Comparison of ENCODE assay signal across 23 mouse cellular contexts in genomic region chr9:11279409-11280127, GRCm38 (mm10).
DNase-seq lines count a peak whose midpoint lies in the region; ATAC-seq and TF ChIP-seq lines count a peak whose summit lies in the region.
"Had no signal": no experiment of that assay in that cellular context is flagged by ENCODE, and none has a peak within 500 bp of the region (broad histone marks: within the 10 kb centered on the region; RNA-seq: fewer than 3 reads in every experiment).

No protein-coding gene starts in this region.

- no peak overlapping the region for H3K4me2 ChIP-seq in midbrain, embryonic 14.5 days (ENCODE audit: low read length)
- no peak overlapping the region for H3K4me2 ChIP-seq in midbrain, postnatal 0 days (ENCODE audit: low read depth, low read length, poor library complexity, severe bottlenecking)
- H3K4me2 ChIP-seq in forebrain, embryonic 15.5 days (replicated peaks), result no peak overlapping the region
- H3K4me2 ChIP-seq: heart, embryonic 13.5 days; hindbrain, embryonic 13.5 days; intestine, embryonic 15.5 days had no signal

- peak; percentile 7 for DNase-seq in midbrain, embryonic 14.5 days
- no peak for DNase-seq in midbrain, postnatal 0 days (ENCODE audit: low spot score)
- peak; percentile 68 for DNase-seq in brain, embryonic 14.5 days (ENCODE audit: low read depth)
- DNase-seq in frontal cortex, postnatal 25 days (ENCODE audit: low spot score in 2 of 2), result no peak
- DNase-seq in neural tube, embryonic 10.5 days (ENCODE audit: extremely low spot score, low spot score), result no peak
- DNase-seq: adrenal gland, adult 2 months; adrenal gland, postnatal 14 days; cerebellum, adult 18-20 months; cerebellum, adult 9-10 months; cerebellum, postnatal 14 days; gastrocnemius, postnatal 10 days; gastrocnemius, postnatal 36 days; heart, adult 2 months; heart, postnatal 36 days; kidney, adult 11 months had no signal

- no peak for TF ChIP-seq CTCF in midbrain, postnatal 0 days (IDR thresholded peaks at IDR 0.05)
- no peak for TF ChIP-seq CTCF in brain, embryonic 14.5 days (IDR thresholded peaks at IDR 0.05; ENCODE audit: borderline replicate concordance, extremely low read depth, insufficient read depth, insufficient read length)

- no peak overlapping the region for H3K27ac ChIP-seq in midbrain, embryonic 14.5 days (replicated peaks; ENCODE audit: low read depth, low read length)
- H3K27ac ChIP-seq in midbrain, postnatal 0 days (ENCODE audit: low read depth, low read length), result no peak overlapping the region
- H3K27ac ChIP-seq in forebrain, embryonic 15.5 days (replicated peaks), result 0 out of 2 replicates have a peak overlapping the region, but pooled peaks have one; percentile 20
- H3K27ac ChIP-seq: heart, adult 2 months; heart, embryonic 10.5 days; heart, embryonic 13.5 days; hindbrain, embryonic 10.5 days; hindbrain, embryonic 13.5 days; intestine, embryonic 15.5 days had no signal

- no peak for TF ChIP-seq POLR2A in brain, embryonic 14.5 days (IDR thresholded peaks at IDR 0.05; ENCODE audit: borderline replicate concordance, extremely low read depth, insufficient read depth, insufficient read length, poor library complexity, severe bottlenecking)

- H3K9ac ChIP-seq in midbrain, embryonic 14.5 days (replicated peaks; ENCODE audit: low read length), result no peak overlapping the region
- no peak overlapping the region for H3K9ac ChIP-seq in midbrain, postnatal 0 days (replicated peaks; ENCODE audit: low read length, poor library complexity, severe bottlenecking)
- H3K9ac ChIP-seq in forebrain, embryonic 15.5 days (replicated peaks), result no peak overlapping the region
- H3K9ac ChIP-seq: heart, embryonic 13.5 days; hindbrain, embryonic 13.5 days; intestine, embryonic 15.5 days had no signal

- no peaks in the 10 kb centered on the region for H3K4me1 ChIP-seq in midbrain, embryonic 14.5 days (ENCODE audit: control insufficient read depth, insufficient read depth, low read length)
- no peaks in the 10 kb centered on the region for H3K4me1 ChIP-seq in midbrain, postnatal 0 days (ENCODE audit: insufficient read depth, low read length)
- H3K4me1 ChIP-seq in forebrain, embryonic 15.5 days, result peaks cover 4% of the 10 kb centered on the region; the same call in 1 of the 2 replicates
- H3K4me1 ChIP-seq: heart, embryonic 10.5 days; heart, embryonic 13.5 days; hindbrain, embryonic 10.5 days; hindbrain, embryonic 13.5 days; intestine, embryonic 15.5 days had no signal

- WGBS in midbrain, embryonic 14.5 days, result 80% methylated on average over 5 of the region's 5 CpGs
- 73% methylated on average over 5 of the region's 5 CpGs for WGBS in midbrain, postnatal 0 days
- WGBS in forebrain, embryonic 15.5 days, result 25% methylated on average over 5 of the region's 5 CpGs

- no peaks in the 10 kb centered on the region for H3K27me3 ChIP-seq in midbrain, embryonic 14.5 days (ENCODE audit: control insufficient read depth, insufficient read depth, low read length)
- no peaks in the 10 kb centered on the region for H3K27me3 ChIP-seq in midbrain, postnatal 0 days (ENCODE audit: insufficient read depth, low read length)
- no peaks in the 10 kb centered on the region for H3K27me3 ChIP-seq in forebrain, embryonic 15.5 days
- H3K27me3 ChIP-seq: heart, embryonic 13.5 days; hindbrain, embryonic 13.5 days; intestine, embryonic 15.5 days had no signal

- no peaks in the 10 kb centered on the region for H3K9me3 ChIP-seq in midbrain, embryonic 14.5 days (ENCODE audit: control insufficient read depth, low read length)
- H3K9me3 ChIP-seq in midbrain, postnatal 0 days (ENCODE audit: low read length), result no peaks in the 10 kb centered on the region
- no peaks in the 10 kb centered on the region for H3K9me3 ChIP-seq in forebrain, embryonic 15.5 days
- H3K9me3 ChIP-seq: heart, embryonic 10.5 days; heart, embryonic 13.5 days; hindbrain, embryonic 13.5 days; intestine, embryonic 15.5 days had no signal

- no peak overlapping the region for H3K4me3 ChIP-seq in midbrain, embryonic 14.5 days (replicated peaks; ENCODE audit: low read depth, low read length)
- H3K4me3 ChIP-seq in midbrain, postnatal 0 days (ENCODE audit: low read depth, low read length), result no peak overlapping the region
- H3K4me3 ChIP-seq in forebrain, embryonic 15.5 days, result no peak overlapping the region
- H3K4me3 ChIP-seq: heart, adult 2 months; heart, embryonic 10.5 days; heart, embryonic 13.5 days; hindbrain, embryonic 10.5 days; hindbrain, embryonic 13.5 days; intestine, embryonic 15.5 days had no signal

- H3K36me3 ChIP-seq in midbrain, embryonic 14.5 days (ENCODE audit: control insufficient read depth, insufficient read depth, low read length), result no peaks in the 10 kb centered on the region
- H3K36me3 ChIP-seq in midbrain, postnatal 0 days (ENCODE audit: insufficient read depth, low read length), result no peaks in the 10 kb centered on the region
- no peaks in the 10 kb centered on the region for H3K36me3 ChIP-seq in forebrain, embryonic 15.5 days
- H3K36me3 ChIP-seq: heart, embryonic 10.5 days; heart, embryonic 13.5 days; hindbrain, embryonic 10.5 days; hindbrain, embryonic 13.5 days; intestine, embryonic 15.5 days had no signal

- no peak for ATAC-seq in midbrain, embryonic 14.5 days (ENCODE audit: low FRiP score, low TSS enrichment)
- no peak for ATAC-seq in midbrain, postnatal 0 days (ENCODE audit: low FRiP score)
- peak; percentile 65 for ATAC-seq in forebrain, embryonic 15.5 days (replicated peaks)
- ATAC-seq: CD4-positive, CD25-positive, alpha-beta regulatory T cell, adult 4 months; hindbrain, embryonic 16.5 days; intestine, embryonic 15.5 days had no signal

Comparison
In these comparisons a context has a peak if more than half of its experiments do, and no peak if none do; other contexts are left out.
1. DNase-seq: peak in midbrain, embryonic 14.5 days (single experiment) and brain, embryonic 14.5 days (single experiment); none in midbrain, postnatal 0 days (single experiment), frontal cortex, postnatal 25 days (0 of 2) and neural tube, embryonic 10.5 days (single experiment).